Mouse (Mus musculus): ENCODE measurements at regions not wholly inside any gene's neighbourhood (a gene's known extent, or its start where the extent isn't known, plus 50 kb on each side); places are given as distances from the start of the nearest gene placed in this dataset.

GRCm38 (mm10) chr7:77632656-77633055 is 1105.2 kb downstream of the Ntrk3 start:
- no peak for DNase-seq

GRCm38 (mm10) chr7:77623491-77623890 is 1114.3 kb downstream of the Ntrk3 start:
- DNase-seq = no peak

GRCm38 (mm10) chr7:77622934-77623333 is 1114.9 kb downstream of the Ntrk3 start:
- no peak for DNase-seq

GRCm38 (mm10) chr7:77572872-77573271 is 1164.9 kb downstream of the Ntrk3 start:
- DNase-seq = no peak

- no peak for DNase-seq
These were observed 1178.7 kb downstream of the Ntrk3 start for GRCm38 (mm10) chr7:77559095-77559494.

- DNase-seq = no peak
These were observed 1179.3 kb downstream of the Ntrk3 start for GRCm38 (mm10) chr7:77558536-77558935.

- DNase-seq = no peak
These were observed 1200.9 kb downstream of the Ntrk3 start for GRCm38 (mm10) chr7:77536890-77537289.

GRCm38 (mm10) chr7:77527906-77528305 is 1209.9 kb downstream of the Ntrk3 start:
- no peak for DNase-seq

GRCm38 (mm10) chr7:77509586-77509985 is 1228.2 kb downstream of the Ntrk3 start:
- DNase-seq = no peak

- DNase-seq = no peak
These were observed 1230.2 kb downstream of the Ntrk3 start for GRCm38 (mm10) chr7:77507606-77508005.

GRCm38 (mm10) chr7:77502608-77503007 is 1235.2 kb downstream of the Ntrk3 start:
- no peak for DNase-seq

- DNase-seq = peak; percentile 31
These were observed 1242.7 kb downstream of the Ntrk3 start for GRCm38 (mm10) chr7:77495066-77495465.

GRCm38 (mm10) chr7:77477519-77477918 is 1247.8 kb downstream of the Agbl1 start:
- DNase-seq = peak; percentile 34

- DNase-seq = no peak
These were observed 1216.3 kb downstream of the Agbl1 start for GRCm38 (mm10) chr7:77446052-77446367.

GRCm38 (mm10) chr7:77445352-77446051 is 1215.8 kb downstream of the Agbl1 start:
- no peak for DNase-seq

- DNase-seq = no peak
These were observed 1211.9 kb downstream of the Agbl1 start for GRCm38 (mm10) chr7:77441622-77442021.

GRCm38 (mm10) chr7:77413606-77414005 is 1183.9 kb downstream of the Agbl1 start:
- no peak for DNase-seq
